Mouse (Mus musculus): Measurements from ENCODE around the gene Ifnlr1. TPM values are rescaled to one million over a fixed set of nuclear protein-coding genes. Genes with fewer than 3 reads are reported as not detected.

The Ifnlr1 gene
- total and polyA plus RNA-seq, 3 experiments: 0.04 TPM; not detected in 2

GRCm38 (mm10) chr4:135653956-135654355 is 32.1 kb upstream of the Ifnlr1 start:
- H3K4me2 ChIP-seq (ENCODE audit: insufficient read depth, low read depth, poor library complexity, severe bottlenecking): no peak overlapping the region
- peaks cover 4% of the 10 kb centered on the region for H3K9me3 ChIP-seq (replicated peaks; ENCODE audit: low read length)
- H3K9ac ChIP-seq (ENCODE audit: insufficient read depth, low read depth): no peak overlapping the region
- DNase-seq (ENCODE audit: extremely low read depth): no peak
- no peak overlapping the region for H3K4me3 ChIP-seq (replicated peaks in 1 of 3; ENCODE audit: low read depth in 2 of 3, low read length in 2 of 3, poor library complexity in 1 of 3)
- H3K79me2 ChIP-seq (replicated peaks; ENCODE audit: control insufficient read depth, extremely low read depth, insufficient read depth, poor library complexity, severe bottlenecking): no peaks in the 10 kb centered on the region
- peaks cover 9% of the 10 kb centered on the region for H3K27me3 ChIP-seq (replicated peaks)
- TF ChIP-seq NELFE (IDR thresholded peaks at IDR 0.05; ENCODE audit: low read depth, low read length) (no peak), KAT2A (IDR thresholded peaks at IDR 0.05; ENCODE audit: insufficient replicate concordance, low read length) (no peak)
- H3K4me1 ChIP-seq (ENCODE audit: control insufficient read depth in 1 of 2, insufficient read depth in 2 of 2): no peaks in the 10 kb centered on the region
- dilution Hi-C loops (cut with MboI; ENCODE audit: extremely low pct_ligation_motif_present, extremely low pct_unique_long_range_greater_than_20kb, low sequenced_read_pairs) (no loop called here), in situ Hi-C loops (cut with MboI; ENCODE audit: low pct_ligation_motif_present, low pct_unique_long_range_greater_than_20kb, low sequenced_read_pairs) (no loop called here)
- no peaks in the 10 kb centered on the region for H3K36me3 ChIP-seq (replicated peaks in 1 of 2; ENCODE audit: control insufficient read depth in 1 of 2, insufficient read depth in 1 of 2, low read length in 1 of 2)
- H3K27ac ChIP-seq (ENCODE audit: insufficient read depth, low read depth): no peak overlapping the region

GRCm38 (mm10) chr4:135655499-135655898 is 30.6 kb upstream of the Ifnlr1 start:
- TF ChIP-seq PAX5 (IDR thresholded peaks at IDR 0.05; ENCODE audit: low read length): no peak
- no peak for TF ChIP-seq ETS1 (conservative IDR thresholded peaks at IDR 0.05; ENCODE audit: low read depth, low read length)
- no peak for TF ChIP-seq ZMIZ1 (IDR thresholded peaks at IDR 0.05; ENCODE audit: low read depth, low read length)
- no peak for TF ChIP-seq ELF1 (IDR thresholded peaks at IDR 0.05; ENCODE audit: low read depth, low read length)
- no peak for TF ChIP-seq HCFC1 (IDR thresholded peaks at IDR 0.05; ENCODE audit: low read depth, low read length)
- TF ChIP-seq MEF2A (IDR thresholded peaks at IDR 0.05; ENCODE audit: borderline replicate concordance, low read depth, low read length): no peak
- no peak for TF ChIP-seq CHD1 (IDR thresholded peaks at IDR 0.05; ENCODE audit: low read depth, low read length)
- no peak for TF ChIP-seq RCOR1 (conservative IDR thresholded peaks at IDR 0.05; ENCODE audit: low read depth, low read length)
- TF ChIP-seq SIN3A (IDR thresholded peaks at IDR 0.05; ENCODE audit: low read length): no peak
- TF ChIP-seq TBP (conservative IDR thresholded peaks at IDR 0.05; ENCODE audit: low read depth, low read length): no peak
- TF ChIP-seq JUND (conservative IDR thresholded peaks at IDR 0.05; ENCODE audit: low read depth, low read length): no peak
- no peak for TF ChIP-seq E2F4 (IDR thresholded peaks at IDR 0.05; ENCODE audit: insufficient replicate concordance, low read depth, low read length)
- TF ChIP-seq EP300 (IDR thresholded peaks at IDR 0.05; ENCODE audit: low read length): no peak
- no peak for TF ChIP-seq MAFK (IDR thresholded peaks at IDR 0.05; ENCODE audit: insufficient replicate concordance, low read length)
- TF ChIP-seq RAD21 (IDR thresholded peaks at IDR 0.05; ENCODE audit: low read depth, low read length): no peak
- no peak for TF ChIP-seq KAT2A (IDR thresholded peaks at IDR 0.05; ENCODE audit: insufficient replicate concordance, low read length)
- no peak for TF ChIP-seq UBTF (IDR thresholded peaks at IDR 0.05; ENCODE audit: low read depth, low read length)
- no peak for TF ChIP-seq MAZ (IDR thresholded peaks at IDR 0.05; ENCODE audit: low read depth, low read length)
- in situ Hi-C loops (cut with MboI; ENCODE audit: low pct_ligation_motif_present, low pct_unique_long_range_greater_than_20kb, low sequenced_read_pairs): no loop called here

More at GRCm38 (mm10) chr4:135655499-135655898, 30.6 kb upstream of the Ifnlr1 start:
- Histone ChIP-seq H3K9me3 (replicated peaks; ENCODE audit: low read length) (peaks cover 4% of the 10 kb centered on the region), H3K27ac (ENCODE audit: insufficient read depth, low read depth) (no peak overlapping the region), H3K79me2 (replicated peaks; ENCODE audit: control insufficient read depth, extremely low read depth, insufficient read depth, poor library complexity, severe bottlenecking) (no peaks in the 10 kb centered on the region), H3K27me3 (replicated peaks) (peaks cover 9% of the 10 kb centered on the region), H3K4me2 (ENCODE audit: insufficient read depth, low read depth, poor library complexity, severe bottlenecking) (no peak overlapping the region), H3K4me3 (replicated peaks in 1 of 3; ENCODE audit: low read depth in 2 of 3, low read length in 2 of 3, poor library complexity in 1 of 3) (no peak overlapping the region), H3K36me3 (replicated peaks in 1 of 2; ENCODE audit: control insufficient read depth in 1 of 2, insufficient read depth in 1 of 2, low read length in 1 of 2) (no peaks in the 10 kb centered on the region), H3K9ac (ENCODE audit: insufficient read depth, low read depth) (no peak overlapping the region), H3K4me1 (ENCODE audit: control insufficient read depth in 1 of 2, insufficient read depth in 2 of 2) (no peaks in the 10 kb centered on the region)
- no peak for DNase-seq (ENCODE audit: extremely low read depth)
- dilution Hi-C loops (cut with MboI; ENCODE audit: extremely low pct_ligation_motif_present, extremely low pct_unique_long_range_greater_than_20kb, low sequenced_read_pairs): no loop called here

Measured in CH12.LX (cell line).